Mouse (Mus musculus): Measurements from ENCODE around the gene Tmbim4. TPM values are rescaled to one million over a fixed set of nuclear protein-coding genes. Genes with fewer than 3 reads are reported as not detected.

Tmbim4 gene
- polyA plus RNA-seq, 1 experiment from 2014 or later: 127 TPM

DNA sequence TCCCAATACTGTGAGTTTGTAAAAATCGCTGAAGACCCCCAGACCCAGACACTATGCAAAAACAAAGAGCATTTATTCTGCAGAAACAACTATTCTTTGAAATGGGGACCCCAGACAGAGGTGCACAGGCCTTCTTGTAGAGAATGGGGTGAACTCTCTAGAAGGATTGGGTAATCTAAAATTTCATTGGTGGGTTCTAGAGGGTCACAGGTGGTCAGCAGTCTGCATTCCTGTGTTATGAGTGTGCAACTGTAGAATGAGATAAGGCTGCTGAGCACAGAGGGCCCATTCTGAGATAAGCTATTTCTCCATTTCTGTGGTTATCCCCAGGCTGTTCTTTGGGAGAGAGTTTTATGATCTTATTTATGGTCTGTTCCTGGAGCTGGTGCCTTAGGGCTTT lies 33.3 kb upstream of the Tmbim4 start:
- no peak for ATAC-seq (ENCODE audit: low FRiP score, low TSS enrichment)
- no peaks in the 10 kb centered on the region for H3K36me3 ChIP-seq (ENCODE audit: control insufficient read depth, insufficient read depth, low read length)
- 80% methylated on average over 1 of the region's 1 CpGs for WGBS
- no peaks in the 10 kb centered on the region for H3K27me3 ChIP-seq (ENCODE audit: control insufficient read depth, insufficient read depth, low read length)
- no peak overlapping the region for H3K9ac ChIP-seq (ENCODE audit: low read depth, low read length)
- H3K4me3 ChIP-seq (ENCODE audit: low read length): no peak overlapping the region
- no peak overlapping the region for H3K27ac ChIP-seq (ENCODE audit: low read depth, low read length)
- no peaks in the 10 kb centered on the region for H3K4me1 ChIP-seq (ENCODE audit: control insufficient read depth, insufficient read depth, low read length)
- no peak overlapping the region for H3K4me2 ChIP-seq (replicated peaks; ENCODE audit: low read depth, low read length)
- no peaks in the 10 kb centered on the region for H3K9me3 ChIP-seq (ENCODE audit: control insufficient read depth, low read length)

GRCm38 (mm10) chr10:120169064-120169463 lies 32.3 kb upstream of the Tmbim4 start:
- Histone ChIP-seq H3K9me3 (ENCODE audit: control insufficient read depth, low read length) (no peaks in the 10 kb centered on the region), H3K27ac (ENCODE audit: low read depth, low read length) (no peak overlapping the region), H3K36me3 (ENCODE audit: control insufficient read depth, insufficient read depth, low read length) (no peaks in the 10 kb centered on the region), H3K4me3 (ENCODE audit: low read length) (no peak overlapping the region), H3K9ac (ENCODE audit: low read depth, low read length) (no peak overlapping the region), H3K4me2 (replicated peaks; ENCODE audit: low read depth, low read length) (no peak overlapping the region), H3K4me1 (ENCODE audit: control insufficient read depth, insufficient read depth, low read length) (no peaks in the 10 kb centered on the region), H3K27me3 (ENCODE audit: control insufficient read depth, insufficient read depth, low read length) (no peaks in the 10 kb centered on the region)
- 44% methylated on average over 10 of the region's 10 CpGs for WGBS
- ATAC-seq (ENCODE audit: low FRiP score, low TSS enrichment): no peak

- H3K36me3 ChIP-seq (ENCODE audit: control insufficient read depth, insufficient read depth, low read length): no peaks in the 10 kb centered on the region
- no peaks in the 10 kb centered on the region for H3K27me3 ChIP-seq (ENCODE audit: control insufficient read depth, insufficient read depth, low read length)
- H3K4me2 ChIP-seq (replicated peaks; ENCODE audit: low read depth, low read length): no peak overlapping the region
- no peak overlapping the region for H3K27ac ChIP-seq (ENCODE audit: low read depth, low read length)
- ATAC-seq (ENCODE audit: low FRiP score, low TSS enrichment): no peak
- no peak overlapping the region for H3K9ac ChIP-seq (ENCODE audit: low read depth, low read length)
- H3K4me1 ChIP-seq (ENCODE audit: control insufficient read depth, insufficient read depth, low read length): no peaks in the 10 kb centered on the region
- no peaks in the 10 kb centered on the region for H3K9me3 ChIP-seq (ENCODE audit: control insufficient read depth, low read length)
- WGBS: 85% methylated on average over 5 of the region's 5 CpGs
- H3K4me3 ChIP-seq (ENCODE audit: low read length): no peak overlapping the region
These were observed 31.5 kb upstream of the Tmbim4 start for GRCm38 (mm10) chr10:120169841-120170240.

- Histone ChIP-seq H3K9me3 (ENCODE audit: control insufficient read depth, low read length) (no peaks in the 10 kb centered on the region), H3K9ac (ENCODE audit: low read depth, low read length) (no peak overlapping the region), H3K4me1 (ENCODE audit: control insufficient read depth, insufficient read depth, low read length) (no peaks in the 10 kb centered on the region), H3K4me3 (ENCODE audit: low read length) (no peak overlapping the region), H3K27me3 (ENCODE audit: control insufficient read depth, insufficient read depth, low read length) (no peaks in the 10 kb centered on the region), H3K4me2 (replicated peaks; ENCODE audit: low read depth, low read length) (no peak overlapping the region), H3K36me3 (ENCODE audit: control insufficient read depth, insufficient read depth, low read length) (no peaks in the 10 kb centered on the region), H3K27ac (ENCODE audit: low read depth, low read length) (no peak overlapping the region)
- 77% methylated on average over 4 of the region's 4 CpGs for WGBS
- no peak for ATAC-seq (ENCODE audit: low FRiP score, low TSS enrichment)
These were observed 31.1 kb upstream of the Tmbim4 start for GRCm38 (mm10) chr10:120170277-120170676.

GRCm38 (mm10) chr10:120171340-120171739 lies 30.1 kb upstream of the Tmbim4 start:
- H3K4me1 ChIP-seq (ENCODE audit: control insufficient read depth, insufficient read depth, low read length): no peaks in the 10 kb centered on the region
- H3K27ac ChIP-seq (ENCODE audit: low read depth, low read length): no peak overlapping the region
- H3K9me3 ChIP-seq (ENCODE audit: control insufficient read depth, low read length): no peaks in the 10 kb centered on the region
- no peak for ATAC-seq (ENCODE audit: low FRiP score, low TSS enrichment)
- H3K4me3 ChIP-seq (ENCODE audit: low read length): no peak overlapping the region
- no peak overlapping the region for H3K4me2 ChIP-seq (replicated peaks; ENCODE audit: low read depth, low read length)
- H3K36me3 ChIP-seq (ENCODE audit: control insufficient read depth, insufficient read depth, low read length): no peaks in the 10 kb centered on the region
- 67% methylated on average over 5 of the region's 5 CpGs for WGBS
- no peaks in the 10 kb centered on the region for H3K27me3 ChIP-seq (ENCODE audit: control insufficient read depth, insufficient read depth, low read length)
- no peak overlapping the region for H3K9ac ChIP-seq (ENCODE audit: low read depth, low read length)

DNA sequence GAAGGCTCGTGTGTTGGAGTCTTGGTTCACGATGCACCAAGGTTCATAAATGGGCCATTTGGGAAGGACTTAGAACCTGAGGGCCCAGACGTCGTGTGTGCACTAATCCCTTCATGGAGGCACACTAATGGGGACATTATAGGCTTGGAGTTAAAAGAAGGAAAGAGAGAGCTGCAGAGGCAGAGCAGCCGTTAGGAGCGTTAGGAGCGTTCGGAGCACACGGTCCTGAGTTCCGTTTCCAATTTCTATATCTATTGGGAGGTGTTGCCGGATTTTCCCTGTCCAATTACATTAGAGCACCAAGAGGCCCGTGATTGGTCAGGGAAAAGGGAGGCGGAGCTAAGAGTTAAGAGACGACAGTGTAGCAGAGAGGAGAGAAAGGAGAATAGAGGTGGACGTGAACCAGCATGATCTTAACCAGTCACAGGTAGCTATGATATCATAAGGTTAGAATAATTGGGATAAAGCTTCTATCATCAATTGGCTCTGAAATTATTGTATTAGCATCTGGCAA lies 27.1 kb upstream of the Tmbim4 start:
- no peaks in the 10 kb centered on the region for H3K27me3 ChIP-seq (ENCODE audit: control insufficient read depth, insufficient read depth, low read length)
- H3K9me3 ChIP-seq (ENCODE audit: control insufficient read depth, low read length): no peaks in the 10 kb centered on the region
- WGBS: 88% methylated on average over 15 of the region's 15 CpGs
- no peaks in the 10 kb centered on the region for H3K36me3 ChIP-seq (ENCODE audit: control insufficient read depth, insufficient read depth, low read length)
- no peak for ATAC-seq (ENCODE audit: low FRiP score, low TSS enrichment)
- no peaks in the 10 kb centered on the region for H3K4me1 ChIP-seq (ENCODE audit: control insufficient read depth, insufficient read depth, low read length)
- no peak overlapping the region for H3K9ac ChIP-seq (ENCODE audit: low read depth, low read length)
- no peak overlapping the region for H3K27ac ChIP-seq (ENCODE audit: low read depth, low read length)
- H3K4me3 ChIP-seq (ENCODE audit: low read length): no peak overlapping the region
- no peak overlapping the region for H3K4me2 ChIP-seq (replicated peaks; ENCODE audit: low read depth, low read length)

DNA sequence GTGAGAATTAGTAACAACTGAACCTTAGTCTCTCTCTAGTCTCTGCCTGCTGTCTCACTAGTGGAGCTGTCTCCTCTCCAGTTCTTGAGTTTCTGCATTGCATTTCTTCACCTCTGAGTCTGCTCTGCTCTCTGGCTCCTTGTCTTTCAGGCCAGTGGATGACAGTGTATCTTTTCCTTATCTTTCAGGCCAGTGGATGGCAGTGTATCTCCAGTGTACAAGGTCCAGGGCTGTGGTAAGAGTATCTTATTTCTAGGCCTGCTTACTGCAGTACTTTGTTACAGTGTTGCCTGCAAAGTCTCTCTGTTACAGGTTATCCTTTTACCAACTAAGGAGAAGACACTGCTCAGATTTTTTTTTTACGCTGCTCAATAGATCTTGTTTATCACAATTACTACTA lies 18.5 kb upstream of the Tmbim4 start:
- no peak overlapping the region for H3K4me2 ChIP-seq (replicated peaks; ENCODE audit: low read depth, low read length)
- ATAC-seq (ENCODE audit: low FRiP score, low TSS enrichment): no peak

DNA sequence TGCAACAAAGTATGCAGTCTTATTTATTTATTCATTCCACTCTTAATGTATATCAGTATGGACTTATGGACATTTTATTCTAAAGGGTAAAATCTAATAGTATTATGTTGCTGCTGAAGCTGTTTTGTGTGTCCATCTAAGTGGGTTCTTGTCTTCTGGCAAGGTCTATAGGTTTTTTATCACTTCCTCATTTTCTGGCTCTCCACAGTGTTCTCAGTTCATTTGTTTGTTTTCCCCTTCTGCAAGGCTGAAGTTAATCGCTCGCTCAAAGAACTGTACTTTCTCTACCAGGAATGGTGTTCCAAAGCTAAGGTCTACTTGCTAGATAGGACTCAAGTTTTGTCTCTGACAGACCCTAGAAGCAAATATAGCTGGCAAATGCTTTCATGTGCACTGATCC lies 18.0 kb upstream of the Tmbim4 start:
- ATAC-seq (ENCODE audit: low FRiP score, low TSS enrichment): no peak
- no peaks in the 10 kb centered on the region for H3K36me3 ChIP-seq (ENCODE audit: control insufficient read depth, insufficient read depth, low read length)
- H3K9me3 ChIP-seq (ENCODE audit: control insufficient read depth, low read length): no peaks in the 10 kb centered on the region; the same call in 1 of the 2 replicates
- no peak overlapping the region for H3K9ac ChIP-seq (ENCODE audit: low read depth, low read length)
- no peaks in the 10 kb centered on the region for H3K27me3 ChIP-seq (ENCODE audit: control insufficient read depth, insufficient read depth, low read length)
- H3K4me1 ChIP-seq (ENCODE audit: control insufficient read depth, insufficient read depth, low read length): no peaks in the 10 kb centered on the region
- WGBS: 79% methylated on average over 2 of the region's 2 CpGs
- no peak overlapping the region for H3K27ac ChIP-seq (ENCODE audit: low read depth, low read length)
- H3K4me2 ChIP-seq (replicated peaks; ENCODE audit: low read depth, low read length): no peak overlapping the region
- no peak overlapping the region for H3K4me3 ChIP-seq (ENCODE audit: low read length)

More for the DNA sequence above, 18.5 kb upstream of the Tmbim4 start:
- WGBS: 82% methylated on average over 1 of the region's 1 CpGs
- H3K27me3 ChIP-seq (ENCODE audit: control insufficient read depth, insufficient read depth, low read length): no peaks in the 10 kb centered on the region
- H3K9ac ChIP-seq (ENCODE audit: low read depth, low read length): no peak overlapping the region
- H3K27ac ChIP-seq (ENCODE audit: low read depth, low read length): no peak overlapping the region
- H3K9me3 ChIP-seq (ENCODE audit: control insufficient read depth, low read length): no peaks in the 10 kb centered on the region; the same call in 1 of the 2 replicates
- H3K36me3 ChIP-seq (ENCODE audit: control insufficient read depth, insufficient read depth, low read length): no peaks in the 10 kb centered on the region
- H3K4me1 ChIP-seq (ENCODE audit: control insufficient read depth, insufficient read depth, low read length): no peaks in the 10 kb centered on the region
- H3K4me3 ChIP-seq (ENCODE audit: low read length): no peak overlapping the region

GRCm38 (mm10) chr10:120188513-120188912 lies 12.9 kb upstream of the Tmbim4 start:
- Histone ChIP-seq H3K4me3 (ENCODE audit: low read length) (no peak overlapping the region), H3K27me3 (ENCODE audit: control insufficient read depth, insufficient read depth, low read length) (no peaks in the 10 kb centered on the region), H3K36me3 (ENCODE audit: control insufficient read depth, insufficient read depth, low read length) (no peaks in the 10 kb centered on the region), H3K27ac (ENCODE audit: low read depth, low read length) (no peak overlapping the region), H3K4me1 (ENCODE audit: control insufficient read depth, insufficient read depth, low read length) (0 out of 2 replicates have a peak, but pooled peaks cover 6% of the 10 kb centered on the region), H3K9me3 (ENCODE audit: control insufficient read depth, low read length) (no peaks in the 10 kb centered on the region), H3K9ac (ENCODE audit: low read depth, low read length) (no peak overlapping the region), H3K4me2 (replicated peaks; ENCODE audit: low read depth, low read length) (no peak overlapping the region)
- 70% methylated on average over 2 of the region's 2 CpGs for WGBS
- no peak for ATAC-seq (ENCODE audit: low FRiP score, low TSS enrichment)

Measured in kidney, embryonic 14.5 days (tissue).